Mouse (Mus musculus): ENCODE results near the gene Casp9. TPM values are rescaled to one million over a fixed set of nuclear protein-coding genes. Genes with fewer than 3 reads are reported as not detected.
A peak's percentile ranks its signal among the peaks of the same experiment; 100 is the strongest.

The Casp9 gene
- polyA plus RNA-seq, 1 experiment, result 35.1 TPM

GRCm38 (mm10) chr4:141792554-141793281 is 694 bp upstream of the Casp9 start:
- H3K4me1 ChIP-seq (ENCODE audit: control insufficient read depth, insufficient read depth, low read length), result peaks cover 29% of the 10 kb centered on the region
- H3K27ac ChIP-seq (ENCODE audit: insufficient read depth, low read depth, low read length), result peak overlapping the region; percentile 78
- H3K4me3 ChIP-seq (ENCODE audit: insufficient read depth, low read length), result peak overlapping the region; percentile 5
- TF ChIP-seq CTCF (IDR thresholded peaks at IDR 0.05; ENCODE audit: low read depth, low read length) (no peak), POLR2A (IDR thresholded peaks at IDR 0.05; ENCODE audit: borderline replicate concordance, low read depth, low read length) (no peak)

GRCm38 (mm10) chr4:141794152-141794535 is 732 bp downstream of the Casp9 start:
- H3K4me3 ChIP-seq (ENCODE audit: insufficient read depth, low read length), result peak overlapping the region; percentile 94
- H3K27ac ChIP-seq (ENCODE audit: insufficient read depth, low read depth, low read length), result peak overlapping the region; percentile 96
- peaks cover 29% of the 10 kb centered on the region for H3K4me1 ChIP-seq (ENCODE audit: control insufficient read depth, insufficient read depth, low read length)
- TF ChIP-seq POLR2A (IDR thresholded peaks at IDR 0.05; ENCODE audit: borderline replicate concordance, low read depth, low read length) (no peak), CTCF (IDR thresholded peaks at IDR 0.05; ENCODE audit: low read depth, low read length) (no peak)

GRCm38 (mm10) chr4:141796356-141796755 is 2.9 kb downstream of the Casp9 start:
- H3K27ac ChIP-seq (ENCODE audit: insufficient read depth, low read depth, low read length), result no peak overlapping the region
- TF ChIP-seq POLR2A (IDR thresholded peaks at IDR 0.05; ENCODE audit: borderline replicate concordance, low read depth, low read length) (no peak), CTCF (IDR thresholded peaks at IDR 0.05; ENCODE audit: low read depth, low read length) (no peak)
- H3K4me3 ChIP-seq (ENCODE audit: insufficient read depth, low read length), result no peak overlapping the region
- H3K4me1 ChIP-seq (ENCODE audit: control insufficient read depth, insufficient read depth, low read length), result peaks cover 29% of the 10 kb centered on the region

GRCm38 (mm10) chr4:141796954-141797353 is 3.5 kb downstream of the Casp9 start:
- Histone ChIP-seq H3K4me3 (ENCODE audit: insufficient read depth, low read length) (no peak overlapping the region), H3K4me1 (ENCODE audit: control insufficient read depth, insufficient read depth, low read length) (peaks cover 25% of the 10 kb centered on the region)

GRCm38 (mm10) chr4:141797545-141797944 is 4.1 kb downstream of the Casp9 start:
- Histone ChIP-seq H3K4me1 (ENCODE audit: control insufficient read depth, insufficient read depth, low read length) (peaks cover 19% of the 10 kb centered on the region), H3K4me3 (ENCODE audit: insufficient read depth, low read length) (no peak overlapping the region), H3K27ac (ENCODE audit: insufficient read depth, low read depth, low read length) (no peak overlapping the region)
- TF ChIP-seq CTCF (IDR thresholded peaks at IDR 0.05; ENCODE audit: low read depth, low read length) (no peak), POLR2A (IDR thresholded peaks at IDR 0.05; ENCODE audit: borderline replicate concordance, low read depth, low read length) (no peak)

More at GRCm38 (mm10) chr4:141796954-141797353, 3.5 kb downstream of the Casp9 start:
- H3K27ac ChIP-seq (ENCODE audit: insufficient read depth, low read depth, low read length), result no peak overlapping the region
- TF ChIP-seq CTCF (IDR thresholded peaks at IDR 0.05; ENCODE audit: low read depth, low read length) (no peak), POLR2A (IDR thresholded peaks at IDR 0.05; ENCODE audit: borderline replicate concordance, low read depth, low read length) (no peak)

GRCm38 (mm10) chr4:141804105-141804504 is 10.7 kb downstream of the Casp9 start:
- Histone ChIP-seq H3K4me1 (ENCODE audit: control insufficient read depth, insufficient read depth, low read length) (peaks cover 7% of the 10 kb centered on the region), H3K27ac (ENCODE audit: insufficient read depth, low read depth, low read length) (no peak overlapping the region), H3K4me3 (ENCODE audit: insufficient read depth, low read length) (no peak overlapping the region)
- TF ChIP-seq POLR2A (IDR thresholded peaks at IDR 0.05; ENCODE audit: borderline replicate concordance, low read depth, low read length) (no peak), CTCF (IDR thresholded peaks at IDR 0.05; ENCODE audit: low read depth, low read length) (0 out of 2 replicates have a peak, but pooled peaks have one; percentile 4)

- Histone ChIP-seq H3K27ac (ENCODE audit: insufficient read depth, low read depth, low read length) (no peak overlapping the region), H3K4me1 (ENCODE audit: control insufficient read depth, insufficient read depth, low read length) (peaks cover 7% of the 10 kb centered on the region), H3K4me3 (ENCODE audit: insufficient read depth, low read length) (no peak overlapping the region)
- no peak for TF ChIP-seq CTCF (IDR thresholded peaks at IDR 0.05; ENCODE audit: low read depth, low read length)
- TF ChIP-seq POLR2A (IDR thresholded peaks at IDR 0.05; ENCODE audit: borderline replicate concordance, low read depth, low read length), result no peak
These were observed 12.5 kb downstream of the Casp9 start for GRCm38 (mm10) chr4:141805886-141806285.

- no peak overlapping the region for H3K27ac ChIP-seq (ENCODE audit: insufficient read depth, low read depth, low read length)
- TF ChIP-seq POLR2A (IDR thresholded peaks at IDR 0.05; ENCODE audit: borderline replicate concordance, low read depth, low read length) (no peak), CTCF (IDR thresholded peaks at IDR 0.05; ENCODE audit: low read depth, low read length) (peak; percentile 48)
- peaks cover 5% of the 10 kb centered on the region for H3K4me1 ChIP-seq (ENCODE audit: control insufficient read depth, insufficient read depth, low read length)
- H3K4me3 ChIP-seq (ENCODE audit: insufficient read depth, low read length), result no peak overlapping the region
These were observed 16.5 kb downstream of the Casp9 start for GRCm38 (mm10) chr4:141809850-141810464.

- Histone ChIP-seq H3K27ac (ENCODE audit: insufficient read depth, low read depth, low read length) (no peak overlapping the region), H3K4me1 (ENCODE audit: control insufficient read depth, insufficient read depth, low read length) (peaks cover 2% of the 10 kb centered on the region), H3K4me3 (ENCODE audit: insufficient read depth, low read length) (no peak overlapping the region)
- no peak for TF ChIP-seq CTCF (IDR thresholded peaks at IDR 0.05; ENCODE audit: low read depth, low read length)
- TF ChIP-seq POLR2A (IDR thresholded peaks at IDR 0.05; ENCODE audit: borderline replicate concordance, low read depth, low read length), result no peak
These were observed 17.6 kb downstream of the Casp9 start for GRCm38 (mm10) chr4:141810975-141811374.

- Histone ChIP-seq H3K27ac (ENCODE audit: insufficient read depth, low read depth, low read length) (no peak overlapping the region), H3K4me3 (ENCODE audit: insufficient read depth, low read length) (no peak overlapping the region), H3K4me1 (ENCODE audit: control insufficient read depth, insufficient read depth, low read length) (no peaks in the 10 kb centered on the region)
- TF ChIP-seq POLR2A (IDR thresholded peaks at IDR 0.05; ENCODE audit: borderline replicate concordance, low read depth, low read length), result no peak
- TF ChIP-seq CTCF (IDR thresholded peaks at IDR 0.05; ENCODE audit: low read depth, low read length), result no peak
These were observed 18.0 kb downstream of the Casp9 start for GRCm38 (mm10) chr4:141811375-141811774.
